In genomic region chr19:10880975-10881425, GRCm38 (mm10) we compare ENCODE assay signal across 1 mouse cellular context.
A peak's percentile ranks its signal among the peaks of the same experiment; 100 is the strongest.
TF ChIP-seq lines count a peak whose summit lies in the region.

No protein-coding gene starts in this region.

TF ChIP-seq in CH12.LX, 34 proteins besides CTCF, POLR2A, EP300 and RAD21:
- peak; percentile 61; the same call in 1 of the 2 replicates for TF ChIP-seq BHLHE40 (IDR thresholded peaks at IDR 0.05; ENCODE audit: low read depth, low read length)
- TF ChIP-seq MAX (IDR thresholded peaks at IDR 0.05; ENCODE audit: low read length) = no peak; the same call in 1 of the 2 replicates
- peak; percentile 15; the same call in 1 of the 2 replicates for TF ChIP-seq SIN3A (IDR thresholded peaks at IDR 0.05; ENCODE audit: low read length)
- TF ChIP-seq ZNF384 (IDR thresholded peaks at IDR 0.05; ENCODE audit: low read depth, low read length) = no peak
- TF ChIP-seq ZKSCAN1 (IDR thresholded peaks at IDR 0.05; ENCODE audit: borderline replicate concordance, low read depth, low read length) = no peak
- no peak for TF ChIP-seq USF1 (IDR thresholded peaks at IDR 0.05; ENCODE audit: low read depth, low read length)
- no peak for TF ChIP-seq HCFC1 (IDR thresholded peaks at IDR 0.05; ENCODE audit: low read depth, low read length)
- TF ChIP-seq JUN (IDR thresholded peaks at IDR 0.05; ENCODE audit: insufficient read depth, low read depth, low read length) = no peak
- peak; percentile 53; the same call in 1 of the 2 replicates for TF ChIP-seq ETS1 (conservative IDR thresholded peaks at IDR 0.05; ENCODE audit: low read depth, low read length)
